Mouse (Mus musculus) ES-Bruce4 (cell line): ENCODE measurements at regions not wholly inside any gene's neighbourhood (a gene's known extent, or its start where the extent isn't known, plus 50 kb on each side); places are given as distances from the start of the nearest gene placed in this dataset.
A peak's percentile ranks its signal among the peaks of the same experiment; 100 is the strongest.

Source experiments
- H3K27ac ChIP-seq: 2 replicates; pipeline ENCODE4 v1.5.1; 2012; ENCODE audit warnings: low read length, inconsistent platforms; ENCODE audit not compliant: insufficient read depth
- H3K27me3 ChIP-seq: 2 replicates; pipeline ENCODE4 v1.6.1; 2012; ENCODE audit warnings: mild to moderate bottlenecking, low read length, inconsistent platforms; ENCODE audit not compliant: control insufficient read depth, poor library complexity, insufficient read depth, severe bottlenecking
- H3K36me3 ChIP-seq: 2 replicates; pipeline ENCODE4 v1.6.1; 2012; ENCODE audit warnings: inconsistent platforms, mild to moderate bottlenecking, low read length, moderate library complexity; ENCODE audit not compliant: control insufficient read depth, poor library complexity, insufficient read depth, severe bottlenecking
- H3K4me1 ChIP-seq: one replicate; pipeline ENCODE4 v1.8.1; 2011; ENCODE audit warnings: low read length; ENCODE audit not compliant: control insufficient read depth, insufficient read depth
- H3K4me3 ChIP-seq: 2 replicates; pipeline ENCODE4 v1.5.1; 2011; ENCODE audit warnings: low read depth, mild to moderate bottlenecking, low read length
- H3K9ac ChIP-seq: 2 replicates; pipeline ENCODE4 v1.6.1; 2012; ENCODE audit warnings: low read depth, mild to moderate bottlenecking, inconsistent platforms; ENCODE audit not compliant: poor library complexity, severe bottlenecking
- H3K9me3 ChIP-seq: replicated peaks from 2 replicates; pipeline ENCODE4 v1.6.1; 2012; ENCODE audit warnings: mild to moderate bottlenecking, low read length, inconsistent platforms; ENCODE audit not compliant: control insufficient read depth, poor library complexity, insufficient read depth, severe bottlenecking
- CTCF ChIP-seq: IDR thresholded peaks from one replicate; pipeline ENCODE4 v1.8.1; 2011; ENCODE audit warnings: low read depth, low read length
- EP300 ChIP-seq: IDR thresholded peaks from 2 replicates; pipeline ENCODE4 v1.6.1; 2011; ENCODE audit warnings: low read depth, low read length; ENCODE audit not compliant: insufficient read depth
- POLR2A ChIP-seq: IDR thresholded peaks from one replicate; pipeline ENCODE4 v1.8.1; 2011; ENCODE audit warnings: low read length; ENCODE audit not compliant: insufficient read depth

- Histone ChIP-seq H3K4me1 (no peaks in the 10 kb centered on the region), H3K4me3 (no peak overlapping the region), H3K27ac (no peak overlapping the region), H3K36me3 (no peaks in the 10 kb centered on the region), H3K27me3 (no peaks in the 10 kb centered on the region), H3K9me3 (no peaks in the 10 kb centered on the region), H3K9ac (no peak overlapping the region)
- TF ChIP-seq POLR2A: no peak
- no peak for TF ChIP-seq EP300
- no peak for TF ChIP-seq CTCF
Measured at GRCm38 (mm10) chr3:49096118-49096517, 661.0 kb downstream of the Pcdh18 start.

- no peaks in the 10 kb centered on the region for H3K36me3 ChIP-seq
- no peak overlapping the region for H3K27ac ChIP-seq
- H3K4me1 ChIP-seq: no peaks in the 10 kb centered on the region
- H3K27me3 ChIP-seq: no peaks in the 10 kb centered on the region
- no peak for TF ChIP-seq POLR2A
- TF ChIP-seq EP300: no peak
- peak; percentile 17 for TF ChIP-seq CTCF
- no peak overlapping the region for H3K9ac ChIP-seq
- H3K9me3 ChIP-seq: no peaks in the 10 kb centered on the region
- no peak overlapping the region for H3K4me3 ChIP-seq
Measured at GRCm38 (mm10) chr3:49093818-49094680, 663.1 kb downstream of the Pcdh18 start.

DNA sequence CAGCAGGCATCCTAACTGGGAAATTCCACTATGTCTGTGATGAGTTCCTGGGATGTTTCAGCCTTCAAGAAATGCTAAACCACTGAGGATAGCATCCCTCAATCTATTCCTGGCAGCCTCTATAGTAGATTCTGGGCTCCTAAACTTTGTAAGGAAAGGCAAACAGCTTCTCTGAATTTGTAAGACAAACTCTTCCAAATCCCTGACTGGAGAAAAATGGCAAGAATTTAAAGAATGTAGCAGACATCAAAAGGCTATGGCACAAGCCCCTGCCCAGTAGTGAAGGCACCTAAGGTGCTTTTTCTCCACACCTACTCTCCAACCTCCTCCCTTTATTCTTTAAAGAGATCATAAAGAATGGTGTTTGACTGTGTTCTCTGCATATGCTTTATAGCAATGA, 688.3 kb downstream of the Pcdh18 start:
- Histone ChIP-seq H3K27ac (no peak overlapping the region), H3K36me3 (no peaks in the 10 kb centered on the region), H3K27me3 (no peaks in the 10 kb centered on the region), H3K4me3 (no peak overlapping the region), H3K4me1 (no peaks in the 10 kb centered on the region), H3K9me3 (no peaks in the 10 kb centered on the region), H3K9ac (no peak overlapping the region)
- TF ChIP-seq POLR2A (no peak), EP300 (no peak), CTCF (no peak)

- Histone ChIP-seq H3K4me3 (no peak overlapping the region), H3K27ac (no peak overlapping the region), H3K27me3 (no peaks in the 10 kb centered on the region), H3K9me3 (no peaks in the 10 kb centered on the region), H3K36me3 (no peaks in the 10 kb centered on the region), H3K9ac (no peak overlapping the region), H3K4me1 (no peaks in the 10 kb centered on the region)
- TF ChIP-seq POLR2A: no peak
Measured at GRCm38 (mm10) chr3:49062081-49062480, 695.0 kb downstream of the Pcdh18 start.

- Histone ChIP-seq H3K4me3 (no peak overlapping the region), H3K4me1 (no peaks in the 10 kb centered on the region), H3K9me3 (no peaks in the 10 kb centered on the region), H3K27ac (no peak overlapping the region), H3K36me3 (no peaks in the 10 kb centered on the region), H3K27me3 (no peaks in the 10 kb centered on the region), H3K9ac (no peak overlapping the region)
- TF ChIP-seq EP300 (no peak), POLR2A (no peak), CTCF (no peak)
Measured at GRCm38 (mm10) chr3:49032981-49033380, 724.1 kb downstream of the Pcdh18 start.

DNA sequence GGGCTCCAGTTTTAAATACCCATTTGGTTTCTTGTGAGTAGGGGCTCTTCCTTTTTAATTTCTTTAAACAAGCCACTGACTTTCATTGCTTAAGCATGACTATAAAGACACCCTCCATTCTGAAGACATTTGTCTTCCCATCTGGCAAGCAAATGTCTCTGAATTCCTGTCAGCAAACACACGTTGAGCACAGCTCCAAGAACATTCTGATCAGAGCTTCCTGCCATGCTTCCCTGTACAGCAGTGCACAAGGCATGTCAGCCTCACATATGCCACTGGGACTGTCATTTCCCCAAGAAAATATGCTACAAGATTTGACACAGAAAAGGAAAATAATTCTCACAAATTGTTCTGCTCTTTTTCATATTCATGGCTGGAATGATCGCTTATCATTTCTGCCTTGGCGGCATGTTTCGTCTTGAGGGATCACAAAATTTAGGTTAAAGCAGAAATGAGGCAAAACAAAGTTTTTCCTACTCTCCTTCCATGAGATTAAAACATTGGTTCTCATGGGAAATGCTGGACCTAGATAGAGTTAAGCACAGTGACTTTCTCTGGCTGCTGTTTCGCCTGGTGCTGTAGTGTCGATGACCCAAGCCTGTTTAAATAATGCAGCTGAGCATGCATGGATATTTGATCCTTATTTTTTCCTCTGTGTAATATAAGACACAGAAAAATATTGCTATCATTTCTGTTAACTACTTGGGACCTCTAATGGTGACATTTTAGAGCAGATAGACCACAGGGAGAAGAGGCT, 747.7 kb downstream of the Pcdh18 start:
- no peaks in the 10 kb centered on the region for H3K4me1 ChIP-seq
- no peaks in the 10 kb centered on the region for H3K9me3 ChIP-seq
- no peak overlapping the region for H3K27ac ChIP-seq
- TF ChIP-seq POLR2A: no peak
- TF ChIP-seq CTCF: no peak
- no peak for TF ChIP-seq EP300
- H3K4me3 ChIP-seq: no peak overlapping the region
- no peaks in the 10 kb centered on the region for H3K36me3 ChIP-seq
- H3K9ac ChIP-seq: no peak overlapping the region
- no peaks in the 10 kb centered on the region for H3K27me3 ChIP-seq
